Mouse (Mus musculus): Measurements from ENCODE around the gene Hira. TPM values are rescaled to one million over a fixed set of nuclear protein-coding genes. Genes with fewer than 3 reads are reported as not detected.
"Not testable (repeated sequence)": the region's sequence is repeated elsewhere in the genome, so short reads cannot be mapped to it uniquely, and the experiment has no call there.

Hira gene
- total RNA-seq, 2 experiments from 2014 or later = 47.6 to 47.7 TPM

DNA sequence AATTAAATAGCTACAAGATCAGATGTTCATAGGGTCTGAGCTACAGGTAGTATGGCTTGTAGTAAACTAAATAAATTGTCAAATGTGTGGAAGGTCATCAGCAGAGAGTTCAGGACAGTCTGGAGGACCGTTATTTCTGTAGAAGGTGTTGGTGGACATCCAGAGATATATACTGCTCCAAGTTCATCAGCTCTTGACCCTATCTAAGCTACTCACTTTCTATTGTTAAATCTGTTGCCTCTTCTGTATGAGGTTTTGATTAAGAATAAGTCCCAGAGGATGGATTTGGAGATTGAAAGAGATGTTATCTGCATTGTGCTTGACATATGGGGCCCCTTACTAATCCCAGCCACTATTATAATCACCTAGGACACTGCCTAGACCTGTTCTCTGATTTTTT is 129.9 kb downstream of the Hira start:
- ATAC-seq (replicated peaks; ENCODE audit: low FRiP score, low TSS enrichment, poor library complexity, severe bottlenecking) = no peak

DNA sequence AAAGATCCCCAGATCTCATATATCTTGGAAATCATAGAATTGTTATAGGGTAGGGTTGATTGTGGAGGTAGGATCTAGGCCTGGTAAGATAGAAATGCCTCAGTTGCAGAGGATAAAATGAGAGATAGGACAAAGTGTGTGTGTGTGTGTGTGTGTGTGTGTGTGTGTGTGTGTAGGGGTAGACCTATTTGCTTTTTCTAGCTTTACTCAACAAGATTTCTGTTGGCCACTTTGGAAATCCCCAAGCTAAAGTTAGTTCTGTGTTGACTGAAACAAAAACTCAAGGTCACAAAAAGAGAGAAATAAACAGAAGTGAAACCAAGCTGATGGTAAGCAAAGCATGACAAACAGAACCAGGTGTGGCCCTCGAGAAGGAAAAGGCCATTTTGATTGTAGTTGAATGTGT is 130.4 kb downstream of the Hira start:
- not testable (repeated sequence) for ATAC-seq (replicated peaks; ENCODE audit: low FRiP score, low TSS enrichment, poor library complexity, severe bottlenecking)

DNA sequence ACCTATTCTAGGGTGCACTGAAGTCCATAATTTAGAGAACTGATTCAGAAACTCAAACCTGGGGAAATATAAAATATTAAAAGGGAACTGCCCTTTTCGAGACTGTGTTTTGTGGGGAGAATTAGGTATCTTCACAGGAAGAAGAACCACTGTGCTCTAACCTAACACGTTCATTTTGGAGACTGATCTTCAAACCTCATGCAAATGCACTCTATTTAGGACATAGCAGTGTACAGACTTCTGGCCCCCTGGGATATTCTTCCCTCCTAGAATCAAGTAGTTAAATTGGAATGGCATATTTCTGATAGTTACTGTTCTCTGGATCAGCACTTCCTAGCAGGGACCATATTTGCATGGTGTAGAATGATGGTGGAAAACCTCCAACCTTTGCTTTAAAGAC is 133.9 kb downstream of the Hira start:
- no peak for ATAC-seq (replicated peaks; ENCODE audit: low FRiP score, low TSS enrichment, poor library complexity, severe bottlenecking)

DNA sequence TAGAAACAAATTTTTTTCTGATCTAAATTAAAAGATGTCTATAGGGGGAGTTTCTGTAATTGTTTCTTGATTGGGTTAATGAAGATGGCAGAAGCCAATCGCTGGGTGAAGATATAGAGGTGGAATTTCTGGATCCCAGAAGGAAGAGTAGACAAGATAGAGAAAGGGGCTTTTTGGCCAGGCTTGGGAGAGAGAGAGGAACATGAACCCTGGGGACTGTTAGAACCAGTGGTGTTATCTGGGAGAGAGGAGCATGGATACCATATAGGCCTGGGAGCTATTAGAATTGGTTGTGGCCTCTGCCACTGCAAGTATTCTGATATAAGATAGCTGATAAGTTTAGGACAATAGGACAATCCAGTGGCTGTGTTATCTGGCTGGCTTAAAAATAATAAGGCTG is 136.7 kb downstream of the Hira start:
- no peak for ATAC-seq (replicated peaks; ENCODE audit: low FRiP score, low TSS enrichment, poor library complexity, severe bottlenecking)

DNA sequence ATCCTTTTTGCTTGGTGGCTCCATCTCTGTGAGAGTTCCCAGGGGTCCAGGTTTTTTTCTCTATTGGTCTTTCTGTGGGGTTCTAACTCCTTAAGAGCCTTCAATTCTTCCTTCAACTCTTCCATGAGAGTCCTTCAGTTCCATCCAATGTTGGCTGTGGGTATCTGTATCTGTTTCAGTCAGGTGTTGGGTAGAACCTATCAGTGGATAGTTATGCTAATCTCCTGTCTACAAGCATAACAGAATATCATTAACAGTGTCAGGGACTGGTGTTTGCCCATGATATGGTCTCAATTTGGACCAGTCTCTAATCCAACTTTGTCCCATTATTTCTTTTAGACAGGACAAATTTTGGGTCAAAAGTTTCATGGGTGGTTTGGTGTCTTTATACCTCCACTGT is 137.8 kb downstream of the Hira start:
- ATAC-seq (replicated peaks; ENCODE audit: low FRiP score, low TSS enrichment, poor library complexity, severe bottlenecking) = no peak

Other genes with a start within 250 kb of the Hira start
- gene Sept5, start 247.1 kb upstream of the Hira start, total RNA-seq (2014; fragmentation: Nextera tagmentation) = 0.64 TPM in 1 of 2 replicates, not detected in the other
- 0.09 TPM in 1 of 2 replicates, not detected in the other for gene Sept5, start 247.1 kb upstream of the Hira start, total RNA-seq (2017)
- gene Cldn5, start 100.2 kb upstream of the Hira start, total RNA-seq (2014; fragmentation: Nextera tagmentation) = not detected in 2 replicates
- gene Cldn5, start 100.2 kb upstream of the Hira start, total RNA-seq (2017) = not detected in 2 replicates
- 80.2 and 81.2 TPM in 2 replicates for gene Ufd1, start 65.3 kb upstream of the Hira start, total RNA-seq (2014; fragmentation: Nextera tagmentation)
- gene Ufd1, start 65.3 kb upstream of the Hira start, total RNA-seq (2017) = 73.7 and 112 TPM in 2 replicates
- gene Cdc45, start 65.0 kb upstream of the Hira start, total RNA-seq (2014; fragmentation: Nextera tagmentation) = 63.3 and 67.3 TPM in 2 replicates
- 58.1 and 69.0 TPM in 2 replicates for gene Cdc45, start 65.0 kb upstream of the Hira start, total RNA-seq (2017)
- 42.7 and 71.2 TPM in 2 replicates for gene 2510002D24Rik, start 40.5 kb upstream of the Hira start, total RNA-seq (2014; fragmentation: Nextera tagmentation)
- 52.5 TPM in 2 replicates for gene 2510002D24Rik, start 40.5 kb upstream of the Hira start, total RNA-seq (2017)
- gene Gm28539, start 40.5 kb upstream of the Hira start, total RNA-seq (2014; fragmentation: Nextera tagmentation) = not detected in 2 replicates
- gene Gm28539, start 40.5 kb upstream of the Hira start, total RNA-seq (2017) = not detected in 2 replicates
- gene Mrpl40, start 175 bp upstream of the Hira start, total RNA-seq (2014; fragmentation: Nextera tagmentation) = 86.0 and 101 TPM in 2 replicates
- 110 and 137 TPM in 2 replicates for gene Mrpl40, start 175 bp upstream of the Hira start, total RNA-seq (2017)